Mouse (Mus musculus) liver, embryonic 16.5 days (tissue): ENCODE measurements around the gene Ndrg3. TPM values are rescaled to one million over a fixed set of nuclear protein-coding genes. Genes with fewer than 3 reads are reported as not detected.
A peak's percentile ranks its signal among the peaks of the same experiment; 100 is the strongest.

Source experiments
- ATAC-seq: fragments of 200-750 bp; cut with Nextera tagmentation; 2 replicates; pipeline ENCODE4 v1.8.0; 2017; ENCODE audit warnings: low read depth, mild to moderate bottlenecking, moderate number of reproducible peaks, moderate library complexity
- H3K27ac ChIP-seq: fragments of 300-500 bp; sonication (generic); 2 replicates; pipeline ENCODE4 v1.5.1; 2014; ENCODE audit warnings: mild to moderate bottlenecking, low read length
- H3K27me3 ChIP-seq: fragments of 300-500 bp; sonication (generic); 2 replicates; pipeline ENCODE4 v1.6.1; 2014; ENCODE audit warnings: low read depth, low read length, mixed read lengths; ENCODE audit not compliant: control insufficient read depth, insufficient read depth
- H3K36me3 ChIP-seq: fragments of 300-500 bp; sonication (generic); 2 replicates; pipeline ENCODE4 v1.6.1; 2014; ENCODE audit warnings: mild to moderate bottlenecking; ENCODE audit not compliant: control insufficient read depth, insufficient read depth
- H3K4me1 ChIP-seq: fragments of 300-500 bp; sonication (generic); 2 replicates; pipeline ENCODE4 v1.6.1; 2014; ENCODE audit warnings: low read depth, low read length, mixed read lengths; ENCODE audit not compliant: control insufficient read depth
- H3K4me2 ChIP-seq: fragments of 300-500 bp; sonication (generic); 2 replicates; pipeline ENCODE4 v1.6.1; 2014; ENCODE audit warnings: low read depth, low read length, mixed read lengths
- H3K4me3 ChIP-seq: fragments of 300-500 bp; sonication (generic); 2 replicates; pipeline ENCODE4 v1.5.1; 2014; ENCODE audit warnings: low read depth, mild to moderate bottlenecking, low read length
- H3K9ac ChIP-seq: fragments of 300-500 bp; sonication (generic); 2 replicates; pipeline ENCODE4 v1.6.1; 2014; ENCODE audit warnings: low read depth, low read length
- H3K9me3 ChIP-seq: fragments of 300-500 bp; sonication (generic); replicated peaks from 2 replicates; pipeline ENCODE4 v1.6.1; 2016; ENCODE audit warnings: low read length; ENCODE audit not compliant: control insufficient read depth
- WGBS: fragments of 180-500 bp; shearing (Covaris S2); extraction: QIAGEN DNeasy Blood & Tissue Kit; methylation state at CpG from one replicate; pipeline ENCODE4 v1.1.7; 2014; ENCODE audit not compliant: insufficient replicate concordance; 5-methylcytosine and 5-hydroxymethylcytosine counted together
- polyA plus RNA-seq: library from polyadenylated mRNA; unstranded; fragments of >200 nt; fragmentation: Nextera tagmentation; extraction: Ambion mirVana; gene quantifications from 2 replicates; pipeline ENCODE4 v1.2.1, GENCODE M21; 2015

Gene Ndrg3
- polyA plus RNA-seq, 1 experiment from 2014 or later, result 30.8 TPM

DNA sequence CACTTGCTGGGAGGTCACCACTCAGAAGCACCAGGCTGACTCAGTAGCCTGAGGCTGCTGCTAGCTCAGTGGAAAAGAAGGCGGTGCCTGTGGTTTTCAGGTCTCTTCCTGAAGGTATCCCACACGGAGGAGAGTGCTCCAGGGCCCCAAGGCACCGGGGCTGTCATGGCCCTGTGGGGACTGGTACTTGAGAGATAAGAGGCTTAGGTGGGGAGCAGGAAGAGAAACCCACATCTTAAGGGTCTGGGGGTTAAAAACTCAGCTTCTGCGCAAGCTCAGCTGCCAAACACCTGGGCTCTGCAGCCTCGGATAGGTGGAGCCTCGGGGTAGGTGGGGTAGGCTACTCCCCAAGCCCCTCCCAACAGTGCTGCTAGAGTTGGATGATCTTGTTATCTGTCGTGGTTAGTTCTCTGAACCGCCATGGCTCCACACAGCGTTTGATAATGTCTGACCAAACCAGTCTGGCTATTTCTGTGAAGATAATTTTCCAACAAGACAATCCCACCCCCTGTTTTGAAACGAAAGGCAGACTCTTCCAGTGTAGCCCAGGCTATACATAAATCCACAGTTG, 109.3 kb downstream of the Ndrg3 start:
- H3K27ac ChIP-seq, result peak overlapping the region; percentile 45

DNA sequence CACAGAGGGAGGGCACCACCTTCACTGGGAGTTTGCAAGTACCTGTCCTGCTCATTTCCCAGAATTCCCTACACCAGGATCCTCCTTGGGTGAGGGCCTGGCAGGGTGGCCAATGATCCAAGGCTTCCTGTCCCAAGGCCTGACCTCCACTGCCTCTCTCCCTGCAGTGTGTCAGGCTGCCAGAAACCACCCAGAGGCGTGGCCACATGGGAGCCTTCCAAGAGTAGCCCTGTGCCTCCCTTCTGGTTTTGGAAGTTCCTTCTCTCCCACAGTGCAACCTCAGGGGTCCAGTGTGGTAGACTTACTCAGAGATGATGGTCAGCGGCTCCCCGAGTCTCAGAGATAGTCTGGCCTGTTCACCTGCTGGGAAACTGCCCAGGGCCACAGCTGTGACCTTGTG, 112.3 kb downstream of the Ndrg3 start:
- WGBS, result 63% methylated on average over 3 of the region's 3 CpGs
- Histone ChIP-seq H3K27me3 (no peaks in the 10 kb centered on the region), H3K36me3 (peaks cover under 1% of the 10 kb centered on the region; the same call in 1 of the 2 replicates), H3K4me2 (no peak overlapping the region), H3K9me3 (no peaks in the 10 kb centered on the region), H3K9ac (no peak overlapping the region), H3K4me3 (no peak overlapping the region), H3K27ac (no peak overlapping the region), H3K4me1 (peaks cover 31% of the 10 kb centered on the region)
- ATAC-seq, result no peak

More for the DNA sequence above, 109.3 kb downstream of the Ndrg3 start:
- peak; percentile 95 for ATAC-seq
- no peaks in the 10 kb centered on the region for H3K36me3 ChIP-seq
- H3K4me3 ChIP-seq, result peak overlapping the region; percentile 18; the same call in 1 of the 2 replicates
- no peaks in the 10 kb centered on the region for H3K9me3 ChIP-seq
- peaks cover 38% of the 10 kb centered on the region for H3K4me1 ChIP-seq
- H3K9ac ChIP-seq, result peak overlapping the region; percentile 46
- H3K27me3 ChIP-seq, result no peaks in the 10 kb centered on the region
- peak overlapping the region; percentile 48 for H3K4me2 ChIP-seq
- WGBS, result 5% methylated on average over 10 of the region's 10 CpGs

DNA sequence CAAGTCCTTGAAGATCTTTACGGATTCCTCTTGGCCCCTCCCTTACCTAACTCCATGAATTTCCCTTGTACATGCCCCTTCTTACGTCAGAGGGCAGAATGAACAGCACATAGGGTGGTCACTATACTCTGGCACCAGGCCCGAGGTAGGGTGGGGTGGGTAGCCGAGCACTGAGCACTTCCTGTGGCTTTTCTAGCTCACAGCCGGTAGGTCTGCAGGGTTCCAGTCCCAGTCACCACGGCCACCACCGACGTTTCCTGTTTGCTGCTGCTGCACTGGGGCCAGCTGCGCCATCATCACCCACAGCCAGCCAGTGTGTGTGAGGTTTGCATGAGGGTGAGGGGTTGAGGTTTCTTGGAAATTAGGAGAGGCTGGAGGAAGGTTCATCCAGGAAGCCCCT, 114.1 kb downstream of the Ndrg3 start:
- no peak overlapping the region for H3K27ac ChIP-seq
- H3K9ac ChIP-seq, result no peak overlapping the region
- H3K9me3 ChIP-seq, result no peaks in the 10 kb centered on the region
- no peak overlapping the region for H3K4me2 ChIP-seq
- H3K27me3 ChIP-seq, result no peaks in the 10 kb centered on the region
- peaks cover 30% of the 10 kb centered on the region for H3K4me1 ChIP-seq
- peaks cover 17% of the 10 kb centered on the region for H3K36me3 ChIP-seq
- no peak for ATAC-seq
- 21% methylated on average over 9 of the region's 9 CpGs for WGBS
- H3K4me3 ChIP-seq, result no peak overlapping the region

Other genes starting within 250 kb of the Ndrg3 start
- 43.0 and 56.1 TPM in 2 replicates for gene Myl9, start 216.6 kb downstream of the Ndrg3 start, polyA plus RNA-seq
- 5.1 and 5.4 TPM in 2 replicates for gene Tgif2, start 152.0 kb downstream of the Ndrg3 start, polyA plus RNA-seq
- 2.1 and 2.6 TPM in 2 replicates for gene 4930518I15Rik, start 134.1 kb downstream of the Ndrg3 start, polyA plus RNA-seq
- 112 and 117 TPM in 2 replicates for gene Rab5if, start 128.9 kb downstream of the Ndrg3 start, polyA plus RNA-seq
- 1.5 and 1.7 TPM in 2 replicates for gene Sla2, start 104.9 kb downstream of the Ndrg3 start, polyA plus RNA-seq
- gene Dsn1, start 15.1 kb upstream of the Ndrg3 start, polyA plus RNA-seq, result 26.7 and 28.0 TPM in 2 replicates
- 1.4 and 1.8 TPM in 2 replicates for gene Soga1, start 87.2 kb upstream of the Ndrg3 start, polyA plus RNA-seq
- gene Tldc2, start 95.0 kb upstream of the Ndrg3 start, polyA plus RNA-seq, result not detected in 2 replicates
- gene Samhd1, start 143.2 kb upstream of the Ndrg3 start, polyA plus RNA-seq, result 14.9 and 16.3 TPM in 2 replicates
- gene Rbl1, start 212.5 kb upstream of the Ndrg3 start, polyA plus RNA-seq, result 17.0 and 18.2 TPM in 2 replicates